Comparison of ENCODE assay signal across 26 mouse cellular contexts in the genomic region with DNA sequence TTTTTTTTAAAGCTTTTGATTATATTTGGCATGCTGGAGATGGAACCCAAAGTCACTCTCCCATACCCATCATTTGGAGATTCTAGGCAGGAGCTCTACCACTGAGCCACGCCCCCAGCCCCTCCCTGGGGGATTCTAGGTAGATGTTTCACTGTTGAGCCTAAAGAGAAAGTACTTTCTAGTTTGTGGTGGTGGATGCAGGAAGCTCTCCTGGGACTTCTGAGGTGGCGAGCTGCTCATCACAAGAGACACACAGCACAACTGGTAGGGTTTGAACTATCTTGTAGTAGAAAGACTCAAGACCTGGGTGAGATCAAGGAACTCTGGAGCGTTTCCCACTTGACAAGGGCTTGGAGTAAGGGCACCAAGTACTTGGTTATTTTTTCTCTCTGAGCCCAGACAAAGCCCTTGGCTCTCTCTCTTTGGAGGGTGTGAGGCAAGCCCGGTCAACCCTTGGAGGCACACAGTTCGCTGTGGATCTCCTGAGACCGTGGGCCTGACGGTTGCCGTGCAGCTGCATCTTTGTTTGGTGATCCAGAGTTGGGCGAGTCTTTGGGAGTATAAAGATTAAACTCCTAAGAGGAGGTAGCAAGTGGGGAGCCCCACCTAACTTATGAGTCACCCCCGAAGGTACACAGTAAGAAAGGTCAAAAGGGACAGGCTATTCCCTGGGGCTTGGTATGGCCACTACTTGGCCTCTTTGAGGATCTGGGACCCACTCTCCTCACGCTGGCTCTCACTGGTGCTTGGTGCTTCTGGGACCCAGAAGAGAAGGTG. TPM values are rescaled to one million over a fixed set of nuclear protein-coding genes. Genes with fewer than 3 reads are reported as not detected.
DNase-seq lines count a peak whose midpoint lies in the region; ATAC-seq and TF ChIP-seq lines count a peak whose summit lies in the region.
"Had no signal": no experiment of that assay in that cellular context is flagged by ENCODE, and none has a peak within 500 bp of the region (broad histone marks: within the 10 kb centered on the region; RNA-seq: fewer than 3 reads in every experiment).

TSS of gene Upk3bl (plus strand) at position 192 of the 777 bp plus-strand sequence.

- 90% methylated on average over 11 of the region's 11 CpGs for WGBS in kidney, postnatal 0 days
- WGBS in hindbrain, embryonic 12.5 days: 95% methylated on average over 11 of the region's 11 CpGs

- no peak for TF ChIP-seq CTCF in kidney, postnatal 0 days (IDR thresholded peaks at IDR 0.05; ENCODE audit: low read depth)

- no peaks in the 10 kb centered on the region for H3K36me3 ChIP-seq in kidney, postnatal 0 days (ENCODE audit: insufficient read depth, low read length)
- no peaks in the 10 kb centered on the region for H3K36me3 ChIP-seq in splenic B cell, adult 2 months (ENCODE audit: control insufficient read depth, insufficient read depth, low read length, poor library complexity, severe bottlenecking)
- no peaks in the 10 kb centered on the region for H3K36me3 ChIP-seq in hindbrain, embryonic 12.5 days
- H3K36me3 ChIP-seq: G1E; heart, embryonic 10.5 days; midbrain, embryonic 15.5 days; neural tube, embryonic 12.5 days had no signal

- no peaks in the 10 kb centered on the region for H3K9me3 ChIP-seq in kidney, postnatal 0 days (replicated peaks; ENCODE audit: low read length)
- H3K9me3 ChIP-seq in hindbrain, embryonic 12.5 days (replicated peaks): no peaks in the 10 kb centered on the region
- H3K9me3 ChIP-seq: G1E; heart, embryonic 10.5 days; midbrain, embryonic 15.5 days; neural tube, embryonic 12.5 days had no signal

- H3K9ac ChIP-seq in kidney, postnatal 0 days (ENCODE audit: low read depth, low read length): no peak within 1 kb of the TSS
- no peak within 1 kb of the TSS for H3K9ac ChIP-seq in hindbrain, embryonic 12.5 days
- H3K9ac ChIP-seq: liver, postnatal 0 days; midbrain, embryonic 15.5 days; neural tube, embryonic 12.5 days had no signal

- no peak within 1 kb of the TSS for H3K4me3 ChIP-seq in kidney, postnatal 0 days (replicated peaks; ENCODE audit: low read depth, low read length)
- H3K4me3 ChIP-seq in hindbrain, embryonic 12.5 days: no peak within 1 kb of the TSS
- H3K4me3 ChIP-seq: heart, embryonic 10.5 days; midbrain, embryonic 15.5 days; neural tube, embryonic 12.5 days had no signal

- peak within 1 kb of the TSS; percentile 88; the same call in 1 of the 2 replicates for H3K27ac ChIP-seq in kidney, postnatal 0 days
- H3K27ac ChIP-seq in hindbrain, embryonic 12.5 days: no peak within 1 kb of the TSS
- H3K27ac ChIP-seq: heart, embryonic 10.5 days; hindbrain, postnatal 0 days; macrophage; midbrain, embryonic 15.5 days; neural tube, embryonic 12.5 days had no signal

- DNase-seq in kidney, postnatal 0 days (ENCODE audit: low spot score): no peak
- DNase-seq in kidney, postnatal 14 days: no peak
- peak; percentile 33 for DNase-seq in 3T3-L1 (ENCODE audit: low read depth, low spot score)
- DNase-seq in B cell, adult 2 months: peak; percentile 36 to 48
- peak; percentile 54 for DNase-seq in splenic B cell, adult 2 months (ENCODE audit: low read depth, low spot score)
- no peak for DNase-seq in cerebellum, postnatal 36 days
- DNase-seq: adrenal gland, adult 2 months; cerebellum, adult 11 months; cerebellum, adult 9-11 months; gastrocnemius, postnatal 10 days; heart, postnatal 4 days; kidney, postnatal 4 days; liver, postnatal 0 days; retina, postnatal 1 day; right cerebral cortex, postnatal 25 days; spleen, adult 18-20 months had no signal

- ATAC-seq in kidney, postnatal 0 days (replicated peaks; ENCODE audit: low FRiP score, low read depth): no peak
- ATAC-seq in hindbrain, embryonic 12.5 days (ENCODE audit: low FRiP score): no peak
- ATAC-seq: forebrain, embryonic 14.5 days; hindbrain, postnatal 0 days; intestine, postnatal 0 days; liver, postnatal 0 days; midbrain, embryonic 15.5 days had no signal

- H3K27me3 ChIP-seq in kidney, postnatal 0 days (ENCODE audit: insufficient read depth, low read length): no peaks in the 10 kb centered on the region
- H3K27me3 ChIP-seq in splenic B cell, adult 2 months (ENCODE audit: control insufficient read depth, insufficient read depth, low read length, poor library complexity, severe bottlenecking): no peaks in the 10 kb centered on the region
- H3K27me3 ChIP-seq in hindbrain, embryonic 12.5 days: no peaks in the 10 kb centered on the region
- H3K27me3 ChIP-seq: midbrain, embryonic 15.5 days; neural tube, embryonic 12.5 days had no signal

- H3K4me2 ChIP-seq in kidney, postnatal 0 days (ENCODE audit: low read length): no peak within 1 kb of the TSS
- H3K4me2 ChIP-seq in hindbrain, embryonic 12.5 days (replicated peaks): no peak within 1 kb of the TSS
- H3K4me2 ChIP-seq: liver, embryonic 11.5 days; midbrain, embryonic 15.5 days; neural tube, embryonic 12.5 days had no signal

- peaks cover 24% of the 10 kb centered on the region for H3K4me1 ChIP-seq in kidney, postnatal 0 days (replicated peaks; ENCODE audit: insufficient read depth, low read length)
- peaks cover 18% of the 10 kb centered on the region for H3K4me1 ChIP-seq in hindbrain, embryonic 12.5 days

RNA-seq across cellular contexts. Expression of gene Upk3bl, which starts in this region (rescaled TPM):
- 4.0 and 6.1 TPM in 2 replicates for polyA plus RNA-seq in kidney, postnatal 0 days (2015; fragmentation: Nextera tagmentation; extraction: Ambion mirVana)
- 1.5 and 2.0 TPM in 2 replicates for polyA plus RNA-seq in hindbrain, embryonic 12.5 days (2016; fragmentation: Nextera tagmentation; extraction: Ambion mirVana)
- polyA plus RNA-seq: adrenal gland, adult 2 months; forebrain, embryonic 14.5 days; G1E; intestine, postnatal 0 days; liver, postnatal 0 days; macrophage; midbrain, embryonic 15.5 days had no signal

Comparison
In these comparisons a context has a peak if more than half of its experiments do, and no peak if none do; other contexts are left out.
1. DNase-seq: peak in 3T3-L1 (single experiment), B cell, adult 2 months (2 of 2) and splenic B cell, adult 2 months (single experiment); none in kidney, postnatal 0 days (single experiment), kidney, postnatal 14 days (single experiment) and cerebellum, postnatal 36 days (0 of 2).